ENCODE assay signal across 9 mouse cellular contexts in the genomic region with DNA sequence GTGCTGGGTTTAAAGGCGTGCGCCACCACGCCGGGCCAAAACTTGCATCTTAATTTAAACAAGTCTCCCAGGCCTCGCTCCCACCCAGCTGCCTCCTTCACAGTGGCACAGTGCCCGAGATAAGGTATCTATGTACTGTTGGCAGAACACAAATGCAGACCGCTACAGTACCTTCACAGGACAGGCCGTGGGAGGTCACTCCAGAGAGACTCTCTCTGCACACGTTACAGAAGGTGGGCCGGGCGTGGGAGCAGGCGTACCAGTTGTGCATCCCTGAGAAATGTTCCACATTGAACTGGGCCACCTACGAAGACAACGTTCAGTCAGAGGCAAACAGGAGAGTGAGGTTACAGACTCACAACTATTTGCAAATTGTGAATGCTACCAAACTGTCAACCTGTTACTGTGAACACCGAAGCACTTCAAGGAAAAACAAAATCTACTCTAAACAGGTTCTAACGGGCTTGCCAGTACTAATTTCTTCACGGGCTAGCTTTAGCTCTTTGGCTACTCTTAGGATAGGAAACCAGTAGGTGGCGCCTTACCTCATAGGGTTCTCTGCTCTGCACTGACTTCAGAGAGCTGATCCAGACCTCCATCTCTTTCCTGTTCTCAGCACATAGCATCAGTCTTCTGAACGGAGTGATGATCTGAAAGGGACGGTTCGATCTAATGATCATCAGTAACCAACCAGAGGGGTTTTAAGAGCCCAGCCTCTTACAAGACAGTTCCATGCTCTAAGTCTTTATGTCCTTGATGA.
DNase-seq lines count a peak whose midpoint lies in the region; ATAC-seq and TF ChIP-seq lines count a peak whose summit lies in the region.
"Had no signal": no experiment of that assay in that cellular context is flagged by ENCODE, and none has a peak within 500 bp of the region (broad histone marks: within the 10 kb centered on the region; RNA-seq: fewer than 3 reads in every experiment).

No protein-coding gene starts in this region.

- H3K9me3 ChIP-seq in E14TG2a.4 (ENCODE audit: low read length) = no peaks in the 10 kb centered on the region
- H3K9me3 ChIP-seq: liver, embryonic 13.5 days had no signal

- peak overlapping the region; percentile 17; the same call in 1 of the 2 replicates for H3K4me3 ChIP-seq in E14TG2a.4 (replicated peaks; ENCODE audit: low read length)
- H3K4me3 ChIP-seq: liver, embryonic 13.5 days had no signal

- TF ChIP-seq CTCF in E14TG2a.4 (conservative IDR thresholded peaks at IDR 0.05; ENCODE audit: low read length) = peak; percentile 66

- H3K36me3 ChIP-seq in E14TG2a.4 (ENCODE audit: insufficient read depth, low read length) = peaks cover 21% of the 10 kb centered on the region
- H3K36me3 ChIP-seq: liver, embryonic 13.5 days had no signal

- ATAC-seq in megakaryocyte, adult 5-6 weeks (ENCODE audit: poor library complexity, severe bottlenecking) = peak; percentile 67

- DNase-seq in layer of hippocampus, adult 11-12 months (ENCODE audit: low spot score) = peak; percentile 63
- no peak for DNase-seq in layer of hippocampus, postnatal 14 days (ENCODE audit: low spot score in 2 of 2)
- peak; percentile 33 for DNase-seq in adipocyte (ENCODE audit: low spot score)
- peak; percentile 12 for DNase-seq in embryo, embryonic 9.5 days (ENCODE audit: extremely low spot score)
- DNase-seq in yolk sac, embryonic 10.5 days (ENCODE audit: low spot score) = no peak
- no peak for DNase-seq in gastrocnemius, postnatal 25 days
- DNase-seq: liver, embryonic 13.5 days had no signal

- H3K4me1 ChIP-seq in E14TG2a.4 (replicated peaks; ENCODE audit: low read depth, low read length) = peaks cover 16% of the 10 kb centered on the region
- H3K4me1 ChIP-seq: liver, embryonic 13.5 days had no signal

- no peaks in the 10 kb centered on the region for H3K27me3 ChIP-seq in E14TG2a.4 (ENCODE audit: insufficient read depth, low read length)
- H3K27me3 ChIP-seq: liver, embryonic 13.5 days had no signal

Comparison
In these comparisons a context has a peak if more than half of its experiments do, and no peak if none do; other contexts are left out.
1. DNase-seq: peak in layer of hippocampus, adult 11-12 months (single experiment), adipocyte (single experiment) and embryo, embryonic 9.5 days (single experiment); none in layer of hippocampus, postnatal 14 days (0 of 2), yolk sac, embryonic 10.5 days (single experiment) and gastrocnemius, postnatal 25 days (single experiment).